In genomic region chr19:25220611-25221010, GRCm38 (mm10) we compare ENCODE assay signal across 23 mouse cellular contexts. TPM values are rescaled to one million over a fixed set of nuclear protein-coding genes. Genes with fewer than 3 reads are reported as not detected.
DNase-seq lines count a peak whose midpoint lies in the region; ATAC-seq and TF ChIP-seq lines count a peak whose summit lies in the region.
"Had no signal": no experiment of that assay in that cellular context is flagged by ENCODE, and none has a peak within 500 bp of the region (broad histone marks: within the 10 kb centered on the region; RNA-seq: fewer than 3 reads in every experiment).

No protein-coding gene starts in this region.

- 0 out of 2 replicates have a peak overlapping the region, but pooled peaks have one; percentile 0 for H3K27ac ChIP-seq in intestine, embryonic 16.5 days (ENCODE audit: low read length)
- H3K27ac ChIP-seq in kidney, embryonic 16.5 days (ENCODE audit: low read length), result peak overlapping the region; percentile 57; the same call in 1 of the 2 replicates
- peak overlapping the region; percentile 6; the same call in 1 of the 2 replicates for H3K27ac ChIP-seq in small intestine, adult 2 months (ENCODE audit: insufficient read depth, low read depth, low read length)
- H3K27ac ChIP-seq: embryonic facial prominence, embryonic 12.5 days; midbrain, embryonic 15.5 days; neural tube, embryonic 15.5 days; stomach, embryonic 15.5 days had no signal

- WGBS in intestine, embryonic 16.5 days, result 60% methylated on average over 2 of the region's 2 CpGs
- WGBS in kidney, embryonic 16.5 days, result 55% methylated on average over 2 of the region's 2 CpGs
- whole genome bisulfite sequencing in small intestine, adult 2 months, result 28% methylated on average over 2 of the region's 2 CpGs

- H3K9ac ChIP-seq in intestine, embryonic 16.5 days (ENCODE audit: low read depth, low read length), result no peak overlapping the region
- no peak overlapping the region for H3K9ac ChIP-seq in kidney, embryonic 16.5 days (replicated peaks; ENCODE audit: low read length)
- H3K9ac ChIP-seq: embryonic facial prominence, embryonic 12.5 days; midbrain, embryonic 15.5 days; neural tube, embryonic 15.5 days; stomach, embryonic 15.5 days had no signal

- TF ChIP-seq CTCF in small intestine, adult 2 months (IDR thresholded peaks at IDR 0.05; ENCODE audit: extremely low read depth, insufficient read length, insufficient replicate concordance, low read depth, low read length), result no peak

- peak; percentile 85 for ATAC-seq in intestine, embryonic 16.5 days
- no peak for ATAC-seq in kidney, embryonic 16.5 days (ENCODE audit: low FRiP score, low TSS enrichment)
- ATAC-seq: activated CD4-positive, CD25-positive, alpha-beta regulatory T cell, adult 4 months; forebrain, embryonic 14.5 days; hindbrain, embryonic 16.5 days; midbrain, embryonic 15.5 days had no signal

- DNase-seq in adrenal gland, adult 2 months, result peak; percentile 16
- DNase-seq in adrenal gland, postnatal 25 days, result no peak
- no peak for DNase-seq in layer of hippocampus, adult 18-20 months (ENCODE audit: low spot score in 2 of 2)
- no peak for DNase-seq in gastrocnemius, postnatal 4 days (ENCODE audit: low spot score in 2 of 2)
- DNase-seq in gastrocnemius, postnatal 25 days, result no peak
- DNase-seq: cerebellum, adult 9-10 months; gastrocnemius, postnatal 36 days; liver; lung, adult 18-20 months; right cerebral cortex, postnatal 14 days had no signal

- no peaks in the 10 kb centered on the region for H3K36me3 ChIP-seq in intestine, embryonic 16.5 days (ENCODE audit: control insufficient read depth, insufficient read depth, low read length)
- no peaks in the 10 kb centered on the region for H3K36me3 ChIP-seq in kidney, embryonic 16.5 days (ENCODE audit: insufficient read depth, low read length)
- no peaks in the 10 kb centered on the region for H3K36me3 ChIP-seq in small intestine, adult 2 months (ENCODE audit: control insufficient read depth, insufficient read depth, low read length)
- H3K36me3 ChIP-seq: embryonic facial prominence, embryonic 12.5 days; midbrain, embryonic 15.5 days; neural tube, embryonic 15.5 days; stomach, embryonic 15.5 days had no signal

- H3K4me2 ChIP-seq in intestine, embryonic 16.5 days (ENCODE audit: low read depth, low read length), result no peak overlapping the region
- no peak overlapping the region for H3K4me2 ChIP-seq in kidney, embryonic 16.5 days (replicated peaks; ENCODE audit: low read depth, low read length)
- H3K4me2 ChIP-seq: embryonic facial prominence, embryonic 12.5 days; midbrain, embryonic 15.5 days; neural tube, embryonic 15.5 days; stomach, embryonic 15.5 days had no signal

- H3K4me1 ChIP-seq in intestine, embryonic 16.5 days (ENCODE audit: control insufficient read depth, insufficient read depth, low read length), result no peaks in the 10 kb centered on the region
- peaks cover 10% of the 10 kb centered on the region; the same call in 1 of the 2 replicates for H3K4me1 ChIP-seq in kidney, embryonic 16.5 days (ENCODE audit: insufficient read depth, low read length)
- H3K4me1 ChIP-seq in small intestine, adult 2 months (ENCODE audit: control insufficient read depth, insufficient read depth, insufficient read length, low read length), result peaks cover 2% of the 10 kb centered on the region; the same call in 1 of the 2 replicates
- H3K4me1 ChIP-seq: embryonic facial prominence, embryonic 12.5 days; megakaryocyte, embryonic 14.5 days; midbrain, embryonic 15.5 days; neural tube, embryonic 15.5 days; stomach, embryonic 15.5 days had no signal

- H3K4me3 ChIP-seq in intestine, embryonic 16.5 days (ENCODE audit: low read length), result no peak overlapping the region
- no peak overlapping the region for H3K4me3 ChIP-seq in kidney, embryonic 16.5 days (ENCODE audit: low read length)
- H3K4me3 ChIP-seq in small intestine, adult 2 months (ENCODE audit: low read depth, low read length), result no peak overlapping the region
- H3K4me3 ChIP-seq: embryonic facial prominence, embryonic 12.5 days; erythroblast, embryonic 14.5 days; megakaryocyte, embryonic 14.5 days; midbrain, embryonic 15.5 days; myocyte; neural tube, embryonic 15.5 days; stomach, embryonic 15.5 days had no signal

- H3K27me3 ChIP-seq in intestine, embryonic 16.5 days (replicated peaks; ENCODE audit: control insufficient read depth, insufficient read depth, low read length), result no peaks in the 10 kb centered on the region
- H3K27me3 ChIP-seq in kidney, embryonic 16.5 days (ENCODE audit: insufficient read depth, low read length), result no peaks in the 10 kb centered on the region
- H3K27me3 ChIP-seq in small intestine, adult 2 months (ENCODE audit: control insufficient read depth, insufficient read depth, low read length), result no peaks in the 10 kb centered on the region
- H3K27me3 ChIP-seq: embryonic facial prominence, embryonic 12.5 days; midbrain, embryonic 15.5 days; neural tube, embryonic 15.5 days; stomach, embryonic 15.5 days had no signal

- TF ChIP-seq POLR2A in small intestine, adult 2 months (IDR thresholded peaks at IDR 0.05; ENCODE audit: low read depth, low read length), result no peak

- no peaks in the 10 kb centered on the region for H3K9me3 ChIP-seq in intestine, embryonic 16.5 days (ENCODE audit: control insufficient read depth, low read length)
- H3K9me3 ChIP-seq in kidney, embryonic 16.5 days (ENCODE audit: low read length), result 0 out of 2 replicates have a peak, but pooled peaks cover 2% of the 10 kb centered on the region
- H3K9me3 ChIP-seq: embryonic facial prominence, embryonic 12.5 days; midbrain, embryonic 15.5 days; neural tube, embryonic 15.5 days; stomach, embryonic 15.5 days had no signal

RNA-seq across cellular contexts. Expression of gene Kank1, which starts 16.2 kb away (rescaled TPM):
- 10 to 100 TPM; 15.8 to 20.7 TPM for total RNA-seq in adrenal gland, adult 2 months (2021)
- 13.1 and 15.2 TPM in 2 replicates for polyA plus RNA-seq in adrenal gland, adult 2 months (2012; rRNA removed)
- 20.9 and 21.7 TPM in 2 replicates for total RNA-seq in adrenal gland, postnatal 25 days (2021)
- polyA plus RNA-seq in intestine, embryonic 16.5 days (2015; fragmentation: Nextera tagmentation; extraction: Ambion mirVana), result 15.5 and 16.1 TPM in 2 replicates
- polyA plus RNA-seq in kidney, embryonic 16.5 days (2015; fragmentation: Nextera tagmentation; extraction: Ambion mirVana), result 30.9 and 32.8 TPM in 2 replicates
- 6.0 and 6.3 TPM in 2 replicates for polyA plus RNA-seq in small intestine, adult 2 months (2012; rRNA removed)
- 10 to 100 TPM; 17.8 to 20.1 TPM for total RNA-seq in layer of hippocampus, adult 18-20 months (2021)
- total RNA-seq in gastrocnemius, postnatal 4 days (2021), result 10 to 100 TPM; 34.4 to 35.9 TPM
- 10 to 100 TPM; 15.0 to 15.2 TPM for total RNA-seq in gastrocnemius, postnatal 25 days (2021)
- polyA plus RNA-seq: activated CD4-positive, CD25-positive, alpha-beta regulatory T cell, adult 4 months; erythroblast, embryonic 14.5 days had no signal

Comparison
In these comparisons a context has a peak if more than half of its experiments do, and no peak if none do; other contexts are left out.
1. H3K27ac ChIP-seq: peak in every context shown above with its lines; median percentile 57 in kidney, embryonic 16.5 days; 6 in small intestine, adult 2 months; 0 in intestine, embryonic 16.5 days.